Mouse (Mus musculus) liver, embryonic 11.5 days (tissue): ENCODE measurements around the gene Crhr1. TPM values are rescaled to one million over a fixed set of nuclear protein-coding genes. Genes with fewer than 3 reads are reported as not detected.

Source experiments
- ATAC-seq: fragments of 200-750 bp; cut with Nextera tagmentation; replicated peaks from 2 replicates; pipeline ENCODE4 v1.8.0; 2017; ENCODE audit warnings: moderate number of reproducible peaks, mild to moderate bottlenecking, moderate TSS enrichment, moderate library complexity; ENCODE audit not compliant: low FRiP score
- DNase-seq: peaks from one replicate; pipeline ENCODE4 v3.0.0-alpha.2; 2017; ENCODE audit warnings: low spot score
- H3K27ac ChIP-seq: fragments of 300-500 bp; sonication (generic); 2 replicates; pipeline ENCODE4 v1.5.1; 2014; ENCODE audit warnings: mild to moderate bottlenecking, low read depth, low read length, control low read depth
- H3K27me3 ChIP-seq: fragments of 300-500 bp; sonication (generic); replicated peaks from 2 replicates; pipeline ENCODE4 v1.6.1; 2014; ENCODE audit warnings: low read length, mixed read lengths; ENCODE audit not compliant: control insufficient read depth, insufficient read depth
- H3K36me3 ChIP-seq: fragments of 300-500 bp; sonication (generic); 2 replicates; pipeline ENCODE4 v1.6.1; 2014; ENCODE audit warnings: mild to moderate bottlenecking, low read length, moderate library complexity, mixed read lengths; ENCODE audit not compliant: control insufficient read depth, insufficient read depth
- H3K4me1 ChIP-seq: fragments of 300-500 bp; sonication (generic); replicated peaks from 2 replicates; pipeline ENCODE4 v1.6.1; 2014; ENCODE audit warnings: low read length, mixed read lengths; ENCODE audit not compliant: control insufficient read depth, insufficient read depth
- H3K4me2 ChIP-seq: fragments of 300-500 bp; sonication (generic); 2 replicates; pipeline ENCODE4 v1.6.1; 2014; ENCODE audit warnings: mild to moderate bottlenecking, control low read depth, moderate library complexity
- H3K4me3 ChIP-seq: fragments of 300-500 bp; sonication (generic); 2 replicates; pipeline ENCODE4 v1.5.1; 2014; ENCODE audit warnings: low read depth, low read length, control low read depth
- H3K9ac ChIP-seq: fragments of 300-500 bp; sonication (generic); 2 replicates; pipeline ENCODE4 v1.6.1; 2014; ENCODE audit warnings: low read depth, low read length, control low read depth
- H3K9me3 ChIP-seq: fragments of 300-500 bp; sonication (generic); 2 replicates; pipeline ENCODE4 v1.6.1; 2016; ENCODE audit warnings: low read length, inconsistent platforms, mixed read lengths; ENCODE audit not compliant: control insufficient read depth
- WGBS: fragments of 180-500 bp; shearing (Covaris S2); extraction: QIAGEN DNeasy Blood & Tissue Kit; methylation state at CpG from one replicate; pipeline ENCODE4 v1.1.7; 2014; 5-methylcytosine and 5-hydroxymethylcytosine counted together
- polyA plus RNA-seq: library from polyadenylated mRNA; unstranded; fragments of >200 nt; fragmentation: Nextera tagmentation; extraction: Ambion mirVana; gene quantifications from 2 replicates; pipeline ENCODE4 v1.2.1, GENCODE M21; 2014

Gene Crhr1
- polyA plus RNA-seq, 1 experiment from 2014 or later: not detected

DNA sequence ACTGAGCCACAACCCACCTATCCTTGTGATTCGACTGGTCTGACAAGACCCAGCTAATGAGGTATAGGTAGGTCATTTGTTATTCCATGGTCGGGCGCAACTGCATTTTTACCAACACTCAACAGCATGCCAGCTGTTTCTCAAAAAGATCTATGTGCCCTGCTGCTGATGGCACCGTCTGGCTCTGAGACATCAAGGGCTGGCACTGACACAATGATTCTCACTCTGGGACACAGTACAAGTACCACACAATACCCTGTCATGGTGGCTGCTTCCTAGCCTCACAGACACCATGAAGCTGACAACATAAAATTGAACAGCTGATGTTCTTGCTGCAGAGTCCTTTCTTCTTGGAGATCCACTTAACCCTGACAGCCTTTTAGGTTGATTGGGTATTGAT, 87.6 kb downstream of the Crhr1 start:
- Histone ChIP-seq H3K27ac (no peak overlapping the region), H3K36me3 (no peaks in the 10 kb centered on the region), H3K27me3 (no peaks in the 10 kb centered on the region), H3K4me2 (no peak overlapping the region), H3K9me3 (no peaks in the 10 kb centered on the region), H3K9ac (no peak overlapping the region), H3K4me1 (no peaks in the 10 kb centered on the region), H3K4me3 (no peak overlapping the region)
- WGBS: 69% methylated on average over 4 of the region's 4 CpGs
- no peak for ATAC-seq
- DNase-seq: no peak

GRCm38 (mm10) chr11:104221751-104222150, 89.1 kb downstream of the Crhr1 start:
- DNase-seq (no peak), ATAC-seq (no peak)
- Histone ChIP-seq H3K27ac (no peak overlapping the region), H3K27me3 (no peaks in the 10 kb centered on the region), H3K36me3 (no peaks in the 10 kb centered on the region), H3K9me3 (no peaks in the 10 kb centered on the region), H3K4me1 (no peaks in the 10 kb centered on the region), H3K4me3 (no peak overlapping the region), H3K4me2 (no peak overlapping the region), H3K9ac (no peak overlapping the region)
- 74% methylated on average over 5 of the region's 5 CpGs for WGBS

DNA sequence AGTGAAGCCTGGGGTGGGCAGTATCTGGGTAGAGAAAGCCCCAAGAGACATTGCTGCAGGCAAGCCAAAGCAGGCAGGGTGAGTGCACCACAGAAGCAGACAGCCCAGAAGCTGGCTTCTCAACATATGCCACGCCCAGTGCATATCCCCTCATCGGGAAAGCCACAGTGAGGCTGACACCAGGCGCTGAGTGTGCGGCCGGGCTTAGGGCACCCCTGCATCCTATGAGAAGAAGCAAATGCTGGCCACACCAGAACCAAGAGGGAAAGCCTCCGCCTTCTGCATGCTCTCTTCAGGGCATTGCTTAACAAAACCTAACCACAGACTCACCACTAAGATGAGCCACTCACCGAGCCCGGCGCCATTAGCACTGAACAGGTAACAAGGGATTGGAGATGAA, 90.6 kb downstream of the Crhr1 start:
- Histone ChIP-seq H3K4me2 (no peak overlapping the region), H3K27me3 (no peaks in the 10 kb centered on the region), H3K27ac (no peak overlapping the region), H3K4me1 (no peaks in the 10 kb centered on the region), H3K36me3 (no peaks in the 10 kb centered on the region), H3K4me3 (no peak overlapping the region), H3K9me3 (no peaks in the 10 kb centered on the region), H3K9ac (no peak overlapping the region)
- DNase-seq (no peak), ATAC-seq (no peak)
- WGBS: 74% methylated on average over 9 of the region's 9 CpGs

Other genes starting within 250 kb of the Crhr1 start
- gene Nsf, start 178.8 kb upstream of the Crhr1 start, polyA plus RNA-seq: 50.3 and 54.3 TPM in 2 replicates
- gene Arf2, start 166.1 kb upstream of the Crhr1 start, polyA plus RNA-seq: 28.2 and 32.7 TPM in 2 replicates
- gene Sppl2c, start 53.5 kb downstream of the Crhr1 start, polyA plus RNA-seq: not detected in 2 replicates
- gene Mapt, start 98.5 kb downstream of the Crhr1 start, polyA plus RNA-seq: 0.90 and 1.1 TPM in 2 replicates